Mouse (Mus musculus): Measurements from ENCODE around the gene Dnah2. TPM values are rescaled to one million over a fixed set of nuclear protein-coding genes. Genes with fewer than 3 reads are reported as not detected.

The Dnah2 gene
- polyA plus RNA-seq, 1 experiment from 2014 or later: 1.6 TPM

DNA sequence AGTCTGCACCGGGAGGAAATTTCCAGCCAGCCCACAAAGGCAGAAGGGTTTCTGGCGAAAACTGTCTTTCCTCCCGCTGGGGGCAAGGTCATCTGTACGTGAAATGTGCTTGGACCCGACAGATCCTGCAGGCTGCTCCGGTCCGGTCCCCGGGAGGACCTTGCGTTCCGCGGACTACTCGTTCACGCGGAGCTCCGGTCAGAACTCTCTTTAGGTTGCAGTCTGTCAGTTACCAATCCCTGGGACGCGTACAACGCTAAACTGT lies 138.9 kb downstream of the Dnah2 start:
- Histone ChIP-seq H3K27ac (ENCODE audit: low read depth, low read length) (peak overlapping the region; percentile 98), H3K9me3 (ENCODE audit: control insufficient read depth, low read length) (no peaks in the 10 kb centered on the region), H3K4me2 (replicated peaks; ENCODE audit: low read depth, low read length) (peak overlapping the region; percentile 99), H3K4me1 (replicated peaks; ENCODE audit: control insufficient read depth, insufficient read depth, low read length) (peaks cover 26% of the 10 kb centered on the region), H3K36me3 (ENCODE audit: control insufficient read depth, insufficient read depth, low read length) (peaks cover 15% of the 10 kb centered on the region), H3K9ac (ENCODE audit: low read depth, low read length) (peak overlapping the region; percentile 95), H3K4me3 (ENCODE audit: low read depth, low read length) (peak overlapping the region; percentile 88), H3K27me3 (ENCODE audit: control insufficient read depth, insufficient read depth, low read length) (no peaks in the 10 kb centered on the region)
- ATAC-seq (ENCODE audit: low FRiP score): no peak
- DNase-seq (ENCODE audit: low spot score): no peak
- 0% methylated on average over 18 of the region's 18 CpGs for WGBS

DNA sequence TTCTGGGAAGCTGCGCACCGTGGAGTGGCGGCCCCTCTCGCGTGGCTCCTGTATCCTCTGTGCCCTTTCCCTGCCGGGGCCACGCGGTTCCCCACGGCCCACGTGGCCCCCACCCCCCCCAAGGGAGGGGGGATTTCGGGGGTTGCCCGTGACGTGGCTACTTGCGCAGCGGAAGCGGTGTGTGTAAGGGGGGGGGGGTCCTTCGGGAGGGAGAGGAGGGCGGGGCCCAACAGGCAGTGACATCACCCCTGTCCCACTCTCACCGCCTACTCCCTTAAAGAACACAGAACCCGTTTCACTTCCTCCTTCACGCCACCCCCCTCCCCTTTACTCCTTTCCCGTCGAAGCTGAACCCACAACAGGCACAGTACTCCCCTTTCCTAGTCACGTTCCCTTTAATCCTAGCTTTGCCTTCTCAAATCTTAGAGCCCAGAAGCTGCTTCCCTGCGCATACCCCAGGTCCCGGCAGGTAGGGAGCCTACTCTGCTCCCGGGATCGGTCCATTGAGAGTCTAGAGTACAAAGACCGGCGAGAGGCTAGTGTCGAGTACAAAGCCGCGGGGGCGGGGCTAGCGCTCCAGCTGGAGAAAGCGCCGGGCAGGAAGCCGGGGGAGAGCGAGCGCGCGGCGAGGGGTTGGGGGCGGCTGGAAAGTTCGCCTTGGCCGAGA lies 139.4 kb downstream of the Dnah2 start:
- Histone ChIP-seq H3K9me3 (ENCODE audit: control insufficient read depth, low read length) (no peaks in the 10 kb centered on the region), H3K9ac (ENCODE audit: low read depth, low read length) (peak overlapping the region; percentile 95), H3K4me3 (ENCODE audit: low read depth, low read length) (peak overlapping the region; percentile 88), H3K4me2 (replicated peaks; ENCODE audit: low read depth, low read length) (peak overlapping the region; percentile 99), H3K27ac (ENCODE audit: low read depth, low read length) (peak overlapping the region; percentile 98), H3K36me3 (ENCODE audit: control insufficient read depth, insufficient read depth, low read length) (peaks cover 20% of the 10 kb centered on the region), H3K27me3 (ENCODE audit: control insufficient read depth, insufficient read depth, low read length) (no peaks in the 10 kb centered on the region), H3K4me1 (replicated peaks; ENCODE audit: control insufficient read depth, insufficient read depth, low read length) (peaks cover 26% of the 10 kb centered on the region)
- DNase-seq (ENCODE audit: low spot score): peak; percentile 91
- under 1% methylated on average over 38 of the region's 46 CpGs for WGBS
- peak; percentile 45 for ATAC-seq (ENCODE audit: low FRiP score)

DNA sequence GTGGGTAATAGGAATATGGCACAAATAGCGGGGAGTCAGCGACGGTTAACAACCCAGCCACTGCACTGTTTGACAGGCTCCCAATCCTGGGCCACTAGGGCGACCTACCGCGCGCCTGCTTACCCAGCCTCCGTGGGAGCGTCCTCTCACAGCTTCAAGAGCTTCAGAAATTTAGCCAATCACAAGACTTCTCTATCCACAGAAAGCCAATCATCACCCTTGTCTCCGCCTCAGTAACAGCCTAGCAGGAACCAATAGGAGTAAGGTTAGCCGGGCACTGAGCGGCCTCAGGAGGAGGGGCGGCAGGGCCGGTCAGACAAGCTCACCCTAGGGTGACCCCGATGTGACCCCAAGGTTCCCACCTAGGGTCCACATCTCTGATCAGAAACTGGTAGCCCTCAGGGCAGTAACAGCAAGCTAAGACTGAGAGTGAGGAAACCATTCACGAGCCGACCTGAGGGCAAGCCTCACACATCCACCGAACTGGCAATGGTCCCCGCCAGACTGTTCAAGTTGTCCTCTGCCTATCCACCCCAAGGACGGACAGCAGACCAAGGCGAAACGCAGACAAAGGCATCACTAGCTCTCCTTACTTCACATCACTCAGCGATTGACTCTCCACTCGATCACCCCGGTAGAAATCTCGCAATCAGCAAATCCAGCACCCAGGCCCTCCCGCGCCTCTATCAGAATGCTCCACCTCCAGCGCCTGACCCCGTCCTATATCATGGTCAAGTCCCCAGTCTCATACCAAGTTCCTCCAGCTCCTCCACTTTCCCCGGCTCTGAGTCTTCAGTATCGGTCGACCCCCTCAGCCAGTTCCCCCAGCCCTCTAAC lies 140.2 kb downstream of the Dnah2 start:
- H3K4me1 ChIP-seq (replicated peaks; ENCODE audit: control insufficient read depth, insufficient read depth, low read length): peaks cover 19% of the 10 kb centered on the region; the same call in 1 of the 2 replicates

DNA sequence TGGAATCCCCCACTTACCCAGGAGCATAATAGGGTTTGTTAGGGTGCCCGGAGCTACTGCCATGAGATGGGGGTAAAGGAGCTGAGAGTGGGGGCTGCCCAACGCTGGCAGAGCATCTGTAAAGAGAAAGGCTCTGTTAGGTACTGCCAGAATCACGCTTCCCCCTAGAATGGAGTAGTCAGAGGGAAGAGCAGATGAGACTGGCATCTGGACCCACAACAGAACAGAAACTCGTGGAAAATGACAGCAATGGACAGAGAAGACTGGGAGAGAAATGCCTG lies 141.2 kb downstream of the Dnah2 start:
- peak overlapping the region; percentile 88; the same call in 1 of the 2 replicates for H3K4me3 ChIP-seq (ENCODE audit: low read depth, low read length)
- H3K9me3 ChIP-seq (ENCODE audit: control insufficient read depth, low read length): no peaks in the 10 kb centered on the region
- ATAC-seq (ENCODE audit: low FRiP score) (no peak), DNase-seq (ENCODE audit: low spot score) (no peak)
- WGBS: 87% methylated on average over 4 of the region's 4 CpGs
- H3K27me3 ChIP-seq (ENCODE audit: control insufficient read depth, insufficient read depth, low read length): no peaks in the 10 kb centered on the region
- peak overlapping the region; percentile 99; the same call in 1 of the 2 replicates for H3K4me2 ChIP-seq (replicated peaks; ENCODE audit: low read depth, low read length)
- H3K4me1 ChIP-seq (replicated peaks; ENCODE audit: control insufficient read depth, insufficient read depth, low read length): peaks cover 15% of the 10 kb centered on the region; the same call in 1 of the 2 replicates
- no peak overlapping the region for H3K9ac ChIP-seq (ENCODE audit: low read depth, low read length)
- no peak overlapping the region for H3K27ac ChIP-seq (ENCODE audit: low read depth, low read length)
- H3K36me3 ChIP-seq (ENCODE audit: control insufficient read depth, insufficient read depth, low read length): peaks cover 24% of the 10 kb centered on the region

More for the DNA sequence above, 140.2 kb downstream of the Dnah2 start:
- WGBS: under 1% methylated on average over 33 of the region's 33 CpGs
- Histone ChIP-seq H3K27ac (ENCODE audit: low read depth, low read length) (peak overlapping the region; percentile 98), H3K4me3 (ENCODE audit: low read depth, low read length) (peak overlapping the region; percentile 88), H3K9me3 (ENCODE audit: control insufficient read depth, low read length) (no peaks in the 10 kb centered on the region), H3K27me3 (ENCODE audit: control insufficient read depth, insufficient read depth, low read length) (no peaks in the 10 kb centered on the region), H3K36me3 (ENCODE audit: control insufficient read depth, insufficient read depth, low read length) (peaks cover 23% of the 10 kb centered on the region), H3K9ac (ENCODE audit: low read depth, low read length) (peak overlapping the region; percentile 95), H3K4me2 (replicated peaks; ENCODE audit: low read depth, low read length) (peak overlapping the region; percentile 99)
- DNase-seq (ENCODE audit: low spot score) (peak; percentile 80), ATAC-seq (ENCODE audit: low FRiP score) (peak; percentile 75)

DNA sequence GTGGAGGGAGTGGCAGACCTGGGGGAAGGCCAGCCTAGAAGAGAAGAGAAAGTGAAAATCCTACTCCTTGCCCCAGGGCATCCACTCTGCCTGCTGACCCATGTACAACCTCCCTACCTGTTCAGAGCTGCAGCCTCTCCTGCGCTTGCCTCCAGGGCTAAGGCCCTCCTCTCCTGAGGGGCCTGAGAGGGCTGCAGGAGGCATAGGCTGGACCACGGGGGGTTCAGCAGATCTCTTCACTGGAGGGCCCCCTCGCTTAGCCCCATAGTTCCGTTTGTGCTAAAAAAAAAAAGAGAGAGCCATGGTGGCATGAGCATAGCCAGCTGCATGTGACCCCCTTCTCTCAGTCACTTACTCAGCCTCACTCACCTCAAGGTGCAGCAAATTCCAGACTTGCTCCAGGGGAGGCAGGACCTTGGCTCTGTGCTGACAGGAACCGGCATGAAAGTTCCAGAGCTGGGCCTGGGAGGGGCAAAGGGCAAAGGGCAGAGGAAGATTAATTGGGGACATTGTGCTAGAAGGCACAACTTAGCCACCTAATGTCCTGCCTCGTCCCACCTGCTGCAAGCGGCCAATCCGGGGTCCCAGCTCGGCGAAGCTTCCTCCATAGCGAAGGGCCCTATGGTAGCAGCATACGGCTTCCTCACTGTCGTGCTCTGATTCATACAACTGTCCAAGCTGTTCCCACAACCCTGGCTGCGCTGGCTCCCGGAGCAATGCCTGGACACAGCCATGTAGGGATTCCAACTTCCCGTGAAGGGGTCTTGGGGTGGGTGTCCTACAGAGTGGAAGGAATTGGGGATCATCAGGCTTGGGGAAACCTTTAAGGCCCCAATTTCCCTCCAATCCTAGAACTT lies 141.8 kb downstream of the Dnah2 start:
- H3K9ac ChIP-seq (ENCODE audit: low read depth, low read length): no peak overlapping the region
- H3K36me3 ChIP-seq (ENCODE audit: control insufficient read depth, insufficient read depth, low read length): peaks cover 25% of the 10 kb centered on the region

DNA sequence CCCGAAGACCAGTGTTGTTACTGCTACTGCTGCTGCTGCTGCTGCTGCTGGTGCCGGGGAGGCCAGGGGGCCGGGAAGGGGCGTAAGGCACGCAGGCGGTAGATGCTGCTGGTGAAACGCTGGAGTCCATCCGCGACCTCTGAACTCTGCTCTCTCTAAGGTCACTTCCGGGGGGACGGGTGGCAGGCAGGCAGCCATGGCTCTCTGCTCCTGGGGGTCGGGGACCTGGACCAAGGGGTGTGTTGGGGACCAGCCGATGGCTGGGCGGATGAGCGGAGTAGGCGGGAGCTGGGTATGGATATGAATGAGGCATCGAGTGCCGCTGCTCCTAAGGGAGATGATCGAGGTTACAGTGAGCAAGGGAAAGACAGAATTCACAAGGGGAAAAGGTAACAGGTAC lies 142.6 kb downstream of the Dnah2 start:
- peaks cover 27% of the 10 kb centered on the region for H3K36me3 ChIP-seq (ENCODE audit: control insufficient read depth, insufficient read depth, low read length)
- H3K9ac ChIP-seq (ENCODE audit: low read depth, low read length): no peak overlapping the region

More for the DNA sequence above, 141.8 kb downstream of the Dnah2 start:
- Histone ChIP-seq H3K9me3 (ENCODE audit: control insufficient read depth, low read length) (no peaks in the 10 kb centered on the region), H3K4me3 (ENCODE audit: low read depth, low read length) (no peak overlapping the region; the same call in 1 of the 2 replicates), H3K4me2 (replicated peaks; ENCODE audit: low read depth, low read length) (no peak overlapping the region), H3K4me1 (replicated peaks; ENCODE audit: control insufficient read depth, insufficient read depth, low read length) (peaks cover 9% of the 10 kb centered on the region; the same call in 1 of the 2 replicates), H3K27ac (ENCODE audit: low read depth, low read length) (no peak overlapping the region), H3K27me3 (ENCODE audit: control insufficient read depth, insufficient read depth, low read length) (no peaks in the 10 kb centered on the region)
- ATAC-seq (ENCODE audit: low FRiP score): no peak
- no peak for DNase-seq (ENCODE audit: low spot score)
- 87% methylated on average over 16 of the region's 16 CpGs for WGBS

DNA sequence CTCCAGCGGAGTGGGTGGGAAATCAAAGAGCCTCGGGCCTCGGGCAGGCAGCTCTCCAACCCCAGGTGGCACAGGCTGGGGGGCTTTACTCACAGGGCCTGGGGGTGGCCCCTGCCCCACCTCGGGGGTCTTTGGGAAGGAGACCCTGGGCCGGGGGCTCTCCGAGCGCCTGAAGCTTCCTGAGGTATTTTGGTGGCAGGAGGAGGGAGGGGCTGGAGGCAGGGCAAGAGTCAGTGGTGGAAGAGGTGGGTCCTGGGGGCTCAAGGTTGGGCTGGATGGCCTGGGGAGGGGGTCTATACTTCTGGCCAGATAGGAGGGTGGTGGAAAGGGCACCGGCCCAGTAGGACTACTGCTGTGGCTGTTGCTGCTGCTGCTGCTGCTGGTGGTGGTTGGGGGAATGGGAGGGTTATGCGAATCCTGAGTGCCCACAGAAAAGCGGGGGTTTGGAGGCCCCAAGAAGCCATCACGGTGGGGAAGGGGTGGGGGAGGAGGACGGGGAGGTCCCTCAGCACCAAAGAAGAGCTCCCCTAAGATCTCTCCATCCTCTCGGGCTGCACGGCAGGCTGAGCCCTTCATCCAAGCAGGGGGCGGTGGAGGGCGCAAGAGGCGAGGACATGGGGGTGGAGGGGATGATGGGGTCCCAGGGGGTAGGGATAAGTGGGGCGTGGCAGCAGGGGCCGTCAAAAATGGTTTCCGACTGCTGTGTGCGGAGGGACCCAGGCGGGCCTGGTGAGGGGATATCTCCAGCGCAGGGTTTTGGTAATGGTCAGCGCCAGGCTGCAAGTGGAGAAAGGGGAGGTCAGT lies 143.3 kb downstream of the Dnah2 start:
- ATAC-seq (ENCODE audit: low FRiP score): no peak
- H3K36me3 ChIP-seq (ENCODE audit: control insufficient read depth, insufficient read depth, low read length): peaks cover 31% of the 10 kb centered on the region

More for the DNA sequence above, 142.6 kb downstream of the Dnah2 start:
- Histone ChIP-seq H3K27me3 (ENCODE audit: control insufficient read depth, insufficient read depth, low read length) (no peaks in the 10 kb centered on the region), H3K4me2 (replicated peaks; ENCODE audit: low read depth, low read length) (no peak overlapping the region), H3K9me3 (ENCODE audit: control insufficient read depth, low read length) (no peaks in the 10 kb centered on the region), H3K4me3 (ENCODE audit: low read depth, low read length) (no peak overlapping the region), H3K27ac (ENCODE audit: low read depth, low read length) (no peak overlapping the region), H3K4me1 (replicated peaks; ENCODE audit: control insufficient read depth, insufficient read depth, low read length) (peaks cover 6% of the 10 kb centered on the region; the same call in 1 of the 2 replicates)
- ATAC-seq (ENCODE audit: low FRiP score) (no peak), DNase-seq (ENCODE audit: low spot score) (no peak)
- 90% methylated on average over 19 of the region's 19 CpGs for WGBS

More for the DNA sequence above, 143.3 kb downstream of the Dnah2 start:
- 90% methylated on average over 24 of the region's 24 CpGs for WGBS
- DNase-seq (ENCODE audit: low spot score): no peak
- Histone ChIP-seq H3K4me2 (replicated peaks; ENCODE audit: low read depth, low read length) (no peak overlapping the region), H3K27me3 (ENCODE audit: control insufficient read depth, insufficient read depth, low read length) (no peaks in the 10 kb centered on the region; the same call in 1 of the 2 replicates), H3K9ac (ENCODE audit: low read depth, low read length) (no peak overlapping the region), H3K4me3 (ENCODE audit: low read depth, low read length) (no peak overlapping the region), H3K27ac (ENCODE audit: low read depth, low read length) (no peak overlapping the region), H3K4me1 (replicated peaks; ENCODE audit: control insufficient read depth, insufficient read depth, low read length) (peaks cover 6% of the 10 kb centered on the region; the same call in 1 of the 2 replicates), H3K9me3 (ENCODE audit: control insufficient read depth, low read length) (no peaks in the 10 kb centered on the region)

Measured in hindbrain, embryonic 11.5 days (tissue).